Mouse (Mus musculus) cerebral cortex, adult 2 months (tissue): ENCODE data around the gene Tpcn2.

Experiments used
- WGBS: fragments of 180-500 bp; shearing (Covaris S2); methylation state at CpG from one replicate; pipeline ENCODE4 v1.1.7; 2018; 5-methylcytosine and 5-hydroxymethylcytosine counted together

Gene Tpcn2

DNA sequence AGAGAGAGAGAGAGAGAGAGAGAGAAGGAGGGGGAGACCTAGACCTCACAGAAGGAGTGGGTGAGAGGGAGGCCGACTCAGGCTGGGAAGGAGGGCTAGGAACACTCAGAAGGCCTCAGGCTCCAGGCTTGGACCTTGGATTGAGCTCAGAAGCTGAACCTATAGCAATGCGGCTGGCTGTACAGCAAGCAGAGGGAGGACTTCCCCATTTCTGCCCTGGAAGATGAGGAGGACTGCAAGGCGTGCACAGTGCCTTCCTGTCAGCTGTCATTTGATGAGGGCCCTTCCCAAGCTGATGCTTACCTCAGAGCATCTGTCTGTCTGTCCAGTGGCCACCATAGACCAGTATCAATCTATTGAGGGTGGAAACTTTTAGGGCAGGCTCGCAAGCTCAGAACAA is 134.9 kb downstream of the Tpcn2 start:
- 81% methylated on average over 4 of the region's 4 CpGs for WGBS

- WGBS = 87% methylated on average over 5 of the region's 5 CpGs
These were observed 135.7 kb downstream of the Tpcn2 start for GRCm38 (mm10) chr7:145147973-145148698.

GRCm38 (mm10) chr7:145143502-145144070 is 140.2 kb downstream of the Tpcn2 start:
- WGBS = 81% methylated on average over 3 of the region's 3 CpGs

DNA sequence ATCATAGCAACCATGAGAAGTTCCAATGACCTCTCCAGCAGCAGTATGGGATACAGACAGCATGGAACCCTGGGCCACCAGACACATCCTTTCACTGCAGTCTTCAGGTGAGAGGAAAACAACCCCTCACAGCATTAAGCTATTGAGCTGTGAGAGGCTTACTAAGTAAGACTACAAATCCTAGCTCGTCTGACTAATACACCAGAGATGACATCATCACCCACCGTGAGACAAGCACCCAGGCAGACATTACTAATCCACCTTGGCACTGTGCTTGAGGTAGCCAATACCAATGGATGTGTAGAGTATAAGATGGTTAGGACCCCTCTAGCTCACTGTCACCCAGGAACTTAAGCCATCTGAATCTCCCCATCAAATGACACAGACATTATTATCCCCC is 143.2 kb downstream of the Tpcn2 start:
- WGBS = 57% methylated on average over 2 of the region's 2 CpGs

- WGBS = 96% methylated on average over 3 of the region's 3 CpGs
These were observed 144.2 kb downstream of the Tpcn2 start for GRCm38 (mm10) chr7:145139576-145139975.

DNA sequence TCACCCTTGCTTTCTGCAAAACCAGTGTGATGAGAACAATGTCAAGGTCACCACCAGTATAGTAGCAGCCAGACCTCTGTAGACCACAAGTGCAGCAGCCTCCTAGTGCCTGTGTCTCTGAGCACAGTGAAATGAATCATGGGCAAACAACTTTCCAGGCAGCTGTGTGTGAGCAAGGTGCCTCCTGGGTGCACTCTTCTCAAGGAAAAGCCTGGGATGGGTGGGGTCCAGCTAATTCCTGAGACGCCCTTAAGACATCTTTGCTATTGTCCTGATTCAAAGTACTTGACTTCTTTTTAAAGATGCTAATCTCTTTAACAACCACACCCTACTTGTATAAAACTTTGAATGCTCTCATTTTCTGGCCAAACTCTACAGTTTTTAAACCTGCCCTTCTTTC is 144.7 kb downstream of the Tpcn2 start:
- WGBS = 92% methylated on average over 1 of the region's 1 CpGs

DNA sequence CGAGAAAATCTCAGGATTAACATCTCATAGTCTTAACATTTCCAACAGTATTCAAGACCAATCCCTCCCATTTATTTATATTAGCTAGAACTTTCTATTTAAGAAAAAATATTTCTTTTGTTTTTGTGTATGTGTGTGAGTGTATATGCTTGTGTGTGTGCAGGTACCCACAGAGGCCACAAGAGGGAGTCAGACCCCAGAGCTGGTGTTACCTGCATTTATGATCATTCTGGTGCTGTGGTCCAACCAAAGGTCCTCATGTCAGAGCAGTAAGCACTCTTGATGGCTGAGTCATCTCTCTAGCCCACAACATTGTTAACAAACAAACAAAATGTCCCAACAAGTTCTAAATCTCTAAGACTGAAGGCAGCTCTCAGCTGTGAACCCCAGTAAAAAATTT is 145.9 kb downstream of the Tpcn2 start:
- 88% methylated on average over 1 of the region's 1 CpGs for WGBS

DNA sequence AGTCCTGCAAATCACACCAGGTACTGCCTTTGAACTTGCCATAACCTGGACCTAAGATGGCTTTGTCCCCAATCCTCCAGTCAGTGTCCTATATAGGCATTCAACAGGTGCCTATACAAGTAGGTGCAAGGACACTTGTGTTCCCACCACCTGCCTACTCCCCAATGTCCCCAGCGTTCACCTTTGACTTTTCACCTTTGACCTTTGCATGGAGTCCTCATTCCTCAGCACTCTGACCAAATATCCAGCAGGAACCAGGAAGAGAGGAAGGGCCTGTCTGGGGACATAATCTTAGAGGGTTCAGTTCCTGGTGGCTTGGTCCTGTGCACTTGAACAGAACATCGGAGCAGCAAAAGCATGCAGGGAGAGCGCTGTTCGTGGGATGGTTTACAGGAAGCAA is 147.0 kb downstream of the Tpcn2 start:
- 92% methylated on average over 4 of the region's 4 CpGs for WGBS
